Mouse (Mus musculus) embryonic facial prominence, embryonic 10.5 days (tissue): ENCODE results near the gene Cyp4a14. TPM values are rescaled to one million over a fixed set of nuclear protein-coding genes. Genes with fewer than 3 reads are reported as not detected.

ENCODE experiments used
- polyA plus RNA-seq: library from polyadenylated mRNA; unstranded; fragments of >200 nt; fragmentation: Nextera tagmentation; extraction: Ambion mirVana; gene quantifications from 2 replicates; pipeline ENCODE4 v1.2.1, GENCODE M21; 2016

Cyp4a14 gene
- polyA plus RNA-seq, 1 experiment from 2014 or later = not detected

Other genes starting within 250 kb of the Cyp4a14 start
- gene Cyp4a12a, start 197.1 kb downstream of the Cyp4a14 start, polyA plus RNA-seq = not detected in 2 replicates
- gene Cyp4a12b, start 84.5 kb downstream of the Cyp4a14 start, polyA plus RNA-seq = not detected in 2 replicates
- not detected in 2 replicates for gene Cyp4a30b, start 43.5 kb downstream of the Cyp4a14 start, polyA plus RNA-seq
- not detected in 2 replicates for gene Cyp4a10, start 22.1 kb upstream of the Cyp4a14 start, polyA plus RNA-seq
- not detected in 2 replicates for gene Cyp4a31, start 67.5 kb upstream of the Cyp4a14 start, polyA plus RNA-seq
- gene Cyp4a32, start 104.8 kb upstream of the Cyp4a14 start, polyA plus RNA-seq = not detected in 2 replicates
- not detected in 2 replicates for gene Cyp4b1, start 151.6 kb upstream of the Cyp4a14 start, polyA plus RNA-seq
- 33.5 and 34.2 TPM in 2 replicates for gene Efcab14, start 241.6 kb upstream of the Cyp4a14 start, polyA plus RNA-seq